Mouse (Mus musculus) lung, postnatal 36 days (tissue): ENCODE measurements around the gene Dennd5b.
"Not testable (repeated sequence)": the region's sequence is repeated elsewhere in the genome, so short reads cannot be mapped to it uniquely, and the experiment has no call there.

ENCODE experiments used
- DNase-seq: peaks from one replicate; pipeline ENCODE4 v3.0.0; 2022; ENCODE audit warnings: mixed read lengths

The Dennd5b gene

DNA sequence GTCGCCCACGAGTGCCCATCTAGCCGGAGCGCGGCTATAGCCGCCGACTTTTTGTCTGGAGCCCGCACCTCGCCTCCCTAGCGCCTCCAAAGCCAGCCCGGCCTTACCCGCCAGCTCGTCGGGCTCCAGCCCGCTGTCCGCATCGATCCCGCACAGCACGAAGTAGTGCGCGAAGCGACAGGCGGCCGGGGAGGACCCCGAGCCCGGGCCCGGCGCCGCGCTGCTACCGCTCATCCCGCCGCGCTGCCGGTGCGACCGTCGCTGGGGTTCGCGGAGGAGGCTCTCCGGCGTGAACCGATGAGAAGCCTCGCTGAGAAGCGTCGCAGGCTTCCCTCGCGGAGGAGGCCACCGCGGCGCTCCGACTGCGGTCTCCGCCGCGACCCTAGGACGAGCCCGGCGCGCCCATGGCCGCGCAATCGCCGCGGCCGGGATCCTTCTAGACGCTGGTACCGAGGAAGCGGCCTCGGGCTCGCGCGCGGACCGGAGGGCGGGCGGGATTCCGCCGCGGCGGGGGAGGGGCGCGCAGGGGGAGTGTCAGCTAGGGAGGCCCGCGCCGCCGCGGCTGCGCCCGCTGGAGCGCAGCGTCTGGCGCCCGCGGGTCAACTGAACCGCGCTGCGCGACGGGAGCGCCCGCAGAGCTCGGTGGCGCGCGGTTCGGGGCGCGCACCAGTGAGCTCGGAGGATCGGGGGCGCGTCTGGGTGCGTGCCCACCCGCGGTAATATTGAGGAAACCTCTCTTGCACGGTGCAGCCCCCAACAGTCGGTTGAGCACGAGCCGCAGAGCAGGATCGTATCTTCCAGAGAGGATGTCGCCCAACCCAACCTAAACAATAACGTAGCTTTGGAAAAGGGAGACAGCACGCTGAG lies at the start of gene Dennd5b:
Gene Dennd5b (minus strand): TSS at position 605 of the 867 bp plus-strand sequence.
- DNase-seq, result peak; percentile 85

DNA sequence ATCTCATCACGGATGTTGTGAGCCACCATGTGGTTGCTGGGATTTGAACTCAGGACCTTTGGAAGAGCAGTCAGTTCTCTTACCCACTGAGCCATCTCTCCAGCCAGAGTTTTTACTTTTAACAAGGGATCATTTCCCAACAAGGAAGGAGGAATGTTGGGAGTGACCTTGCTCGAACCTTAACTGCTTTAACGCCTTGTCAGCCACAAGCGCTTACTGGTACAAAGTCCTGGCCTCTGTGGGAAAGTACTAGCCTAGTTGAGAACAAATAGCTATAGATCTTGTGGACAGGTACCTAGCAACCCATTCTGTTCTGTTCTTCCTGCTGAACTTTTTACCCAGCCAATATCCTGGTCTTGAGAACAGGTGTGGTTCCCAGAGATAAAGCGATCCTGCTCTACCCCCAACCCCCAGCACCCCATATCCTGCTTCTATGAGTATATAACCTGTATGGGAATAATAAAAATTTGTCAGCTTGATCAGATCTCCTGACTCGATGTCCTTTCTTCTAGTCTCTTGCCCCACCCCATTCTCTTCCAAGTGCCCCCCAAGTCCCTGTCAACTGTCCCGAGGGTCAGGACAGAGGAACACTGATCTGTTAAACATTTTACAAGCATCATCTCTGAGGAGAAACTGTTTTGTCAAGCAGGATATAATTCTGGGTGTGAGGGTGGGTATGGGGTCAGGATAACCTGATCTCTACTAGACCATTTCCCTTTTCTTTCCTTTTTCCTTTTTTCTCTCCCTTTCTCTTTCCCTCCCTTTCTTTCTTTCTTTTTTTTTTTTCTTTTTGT lies 47.2 kb upstream of the Dennd5b start:
- peak; percentile 25 for DNase-seq

DNA sequence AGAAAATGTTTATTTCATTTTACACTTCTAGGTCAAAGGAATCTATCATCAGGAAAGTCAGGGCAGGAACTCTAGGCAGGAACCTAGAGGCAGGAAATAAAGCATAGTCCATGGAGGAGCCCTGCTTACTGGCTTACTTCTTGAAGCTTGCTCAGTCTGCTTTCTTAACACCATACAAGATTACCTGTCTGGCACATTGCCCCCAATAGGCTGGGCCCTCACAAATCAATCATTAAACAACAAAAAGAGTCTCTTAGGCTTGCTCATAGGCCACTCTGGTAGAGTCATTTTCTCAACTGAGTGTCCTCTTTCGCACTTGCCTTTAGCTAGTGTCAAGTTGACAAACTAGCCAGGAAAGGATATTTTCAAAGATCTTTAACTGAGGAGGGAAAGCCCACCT lies 43.7 kb upstream of the Dennd5b start:
- DNase-seq, result no peak

DNA sequence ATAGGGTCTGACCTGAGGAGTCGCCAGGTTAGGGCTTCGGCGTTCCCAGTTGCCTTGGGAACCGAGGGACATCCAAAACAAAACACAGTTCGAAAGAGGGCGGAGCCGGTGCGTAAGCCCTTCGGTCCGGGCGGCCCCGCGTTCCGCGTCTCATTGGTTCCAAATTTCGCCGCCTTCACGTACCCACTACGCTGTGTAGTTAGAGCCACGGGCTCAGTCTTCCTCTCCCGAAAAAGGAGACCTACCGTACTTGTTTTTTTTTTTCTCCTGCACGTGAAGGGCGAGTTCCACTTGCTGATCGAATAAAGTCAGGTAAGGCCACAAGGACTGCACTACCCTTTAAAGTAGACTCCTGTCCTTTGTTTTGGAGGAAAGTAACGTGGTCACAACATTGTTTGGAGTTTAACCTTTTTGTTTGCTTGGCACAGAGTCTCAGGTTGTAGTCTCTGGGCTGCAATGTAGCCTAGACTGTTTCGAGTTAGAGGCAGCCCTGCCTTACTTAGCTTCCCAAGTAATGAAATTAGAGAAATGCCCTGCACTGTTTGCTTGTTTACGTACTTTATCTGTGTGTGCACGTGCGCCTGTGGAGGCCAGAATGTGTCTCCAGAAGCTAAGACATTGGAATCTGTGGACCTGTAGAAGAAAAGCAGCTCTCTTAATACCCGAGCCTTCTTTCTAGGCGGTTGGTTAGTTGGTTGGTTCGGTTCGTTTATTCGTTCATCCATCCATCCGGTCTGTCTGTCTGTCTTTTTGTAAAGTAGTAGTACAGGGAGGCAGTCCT lies 40.1 kb upstream of the Dennd5b start:
- peak; percentile 92 for DNase-seq

DNA sequence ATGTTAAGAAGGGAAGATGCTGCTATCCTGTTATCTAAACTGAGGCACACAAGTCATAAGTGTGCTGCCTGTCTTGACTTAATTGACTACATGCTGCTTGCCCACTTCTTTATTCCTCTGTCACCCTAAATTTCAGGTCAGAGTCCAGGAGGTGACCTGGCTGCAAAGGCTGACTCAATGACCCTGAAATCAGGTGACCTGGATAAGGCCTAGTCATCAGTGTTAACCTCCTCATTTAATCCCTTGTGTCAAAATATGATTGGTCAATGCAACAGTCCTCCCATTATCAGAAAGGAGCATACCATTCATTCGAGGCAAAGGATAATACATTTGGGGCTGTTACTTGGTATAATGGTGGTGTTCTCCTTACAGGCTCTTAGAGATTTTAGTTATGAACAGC lies 38.0 kb upstream of the Dennd5b start, which contains the start of gene Etfbkmt:
Gene Etfbkmt (plus strand): TSS at position 379 of the 400 bp plus-strand sequence.
- no peak for DNase-seq

DNA sequence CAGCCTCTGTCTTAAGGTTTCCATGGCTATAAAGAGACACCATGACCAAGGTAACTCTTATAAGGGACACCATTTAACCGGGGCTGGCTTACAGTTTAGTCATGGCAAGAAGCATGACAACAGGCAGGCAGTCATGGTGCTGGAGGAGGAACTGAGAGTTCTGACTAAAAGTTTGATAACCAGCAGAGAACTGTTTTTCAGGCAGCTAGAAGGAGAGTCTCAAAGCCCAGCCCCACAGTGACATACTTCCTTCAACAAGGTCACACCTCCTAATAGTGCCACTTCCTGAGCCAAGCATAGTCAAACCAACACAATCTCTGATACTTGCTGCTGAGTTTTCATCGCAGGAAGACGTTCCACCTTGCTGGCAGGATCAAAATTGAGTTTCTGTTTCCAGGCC lies 37.5 kb upstream of the Dennd5b start:
- DNase-seq, result no peak

DNA sequence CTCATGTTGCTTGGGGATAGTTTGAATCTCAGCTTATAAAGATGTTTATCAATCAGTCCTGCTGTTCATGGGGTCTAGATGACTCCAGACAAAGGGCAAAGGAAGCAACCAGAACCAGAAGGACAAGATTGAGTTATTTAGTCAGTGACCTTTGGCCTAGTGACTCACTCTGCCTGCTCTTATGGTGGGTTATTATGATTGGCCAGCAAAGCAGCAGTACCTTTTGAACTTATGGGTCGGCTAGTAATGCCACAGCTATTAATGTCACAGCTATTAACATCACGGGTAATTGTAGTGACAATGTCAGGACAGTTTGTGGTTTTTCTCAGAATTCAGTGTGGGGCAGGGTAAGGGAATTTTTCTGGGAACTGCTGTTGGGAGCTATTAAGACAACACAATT lies 36.5 kb upstream of the Dennd5b start:
- DNase-seq, result no peak

DNA sequence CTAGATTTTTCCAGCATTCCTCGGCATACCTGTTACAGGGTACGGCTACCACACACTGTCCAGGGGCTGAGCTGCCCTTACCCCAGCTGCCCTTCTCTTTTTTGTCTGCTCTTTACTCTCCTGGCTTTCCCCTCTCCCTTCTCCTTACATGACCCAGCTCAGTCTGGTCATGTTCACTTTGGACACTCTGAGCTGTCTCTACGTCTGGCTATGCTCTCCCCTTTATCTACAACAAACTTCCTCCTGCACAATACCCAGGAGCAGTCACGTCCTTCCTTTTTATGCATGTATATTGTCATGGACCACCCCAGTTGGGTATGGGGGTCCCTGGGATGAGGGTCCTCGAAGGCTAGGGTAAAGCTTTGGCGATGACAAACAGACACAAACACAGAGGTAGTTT lies 34.2 kb upstream of the Dennd5b start:
- DNase-seq, result no peak

DNA sequence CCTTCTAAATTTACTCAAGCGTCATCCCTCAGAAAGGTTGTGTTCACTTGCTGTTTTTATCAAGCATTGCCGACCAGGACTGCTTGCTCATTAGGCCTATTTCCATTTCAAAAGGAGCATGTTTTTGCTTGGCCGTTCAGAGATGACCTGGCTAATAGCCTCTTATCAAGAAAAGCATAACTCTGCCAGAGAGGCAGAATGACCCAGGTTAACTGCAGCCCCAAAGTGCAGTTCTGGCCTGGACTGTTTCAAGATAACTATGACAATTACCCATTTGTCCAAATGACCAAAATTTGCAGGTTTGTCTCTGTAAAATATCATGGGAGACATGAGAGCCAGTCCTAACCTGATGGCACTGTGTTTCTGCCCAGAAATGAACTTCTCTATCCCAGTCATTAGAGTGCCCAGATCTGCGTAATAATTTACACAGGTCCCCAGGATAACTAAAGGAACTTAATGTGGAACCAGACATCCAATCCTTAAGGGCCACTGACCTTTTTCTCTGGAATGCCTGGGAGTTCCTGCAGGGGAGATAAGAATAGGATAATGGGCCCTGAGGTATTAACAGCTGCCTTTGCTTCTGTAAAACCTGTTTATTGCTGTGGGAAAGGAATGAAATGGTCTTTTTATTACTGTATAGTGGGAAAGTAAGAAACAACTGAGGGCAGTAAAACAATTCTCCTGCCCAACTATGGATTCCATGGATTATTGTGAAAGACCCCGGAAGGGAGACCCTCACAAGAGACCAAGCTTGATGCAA lies 33.1 kb upstream of the Dennd5b start:
- DNase-seq, result no peak

DNA sequence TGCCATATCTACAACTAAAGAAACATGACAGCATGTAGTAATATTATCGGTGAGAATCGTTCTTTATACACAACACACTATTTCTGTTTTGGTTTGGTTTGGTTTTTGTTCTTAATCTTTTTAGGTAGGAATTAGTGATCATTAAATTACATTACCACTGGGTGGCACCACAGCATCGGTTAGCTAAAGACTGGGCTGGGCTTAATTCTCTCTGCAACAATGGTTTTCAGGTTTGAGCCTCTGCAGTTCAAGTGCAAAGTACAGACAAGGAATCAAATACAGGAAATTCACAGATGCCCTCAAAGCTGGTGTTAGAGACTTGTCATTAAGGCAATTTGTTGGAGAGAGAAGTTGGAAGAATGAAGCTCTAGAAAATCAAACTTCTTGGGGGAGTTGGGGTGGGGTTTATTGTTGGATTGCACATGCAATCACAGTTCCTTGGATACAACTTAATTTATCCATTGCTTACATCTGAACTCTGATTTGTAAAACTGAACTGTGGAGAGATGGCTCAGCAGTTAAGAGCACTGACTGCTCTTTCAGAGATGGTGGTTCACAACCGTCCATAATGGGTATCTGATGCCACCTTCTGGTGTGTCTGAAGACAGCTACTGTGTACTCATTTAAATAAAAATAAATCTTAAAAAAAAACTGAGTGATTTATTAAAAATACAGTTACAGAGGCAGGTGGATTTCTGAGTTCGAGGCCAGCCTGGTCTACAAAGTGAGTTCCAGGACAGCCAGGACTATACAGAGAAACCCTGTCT lies 31.0 kb upstream of the Dennd5b start:
- DNase-seq, result peak; percentile 76

DNA sequence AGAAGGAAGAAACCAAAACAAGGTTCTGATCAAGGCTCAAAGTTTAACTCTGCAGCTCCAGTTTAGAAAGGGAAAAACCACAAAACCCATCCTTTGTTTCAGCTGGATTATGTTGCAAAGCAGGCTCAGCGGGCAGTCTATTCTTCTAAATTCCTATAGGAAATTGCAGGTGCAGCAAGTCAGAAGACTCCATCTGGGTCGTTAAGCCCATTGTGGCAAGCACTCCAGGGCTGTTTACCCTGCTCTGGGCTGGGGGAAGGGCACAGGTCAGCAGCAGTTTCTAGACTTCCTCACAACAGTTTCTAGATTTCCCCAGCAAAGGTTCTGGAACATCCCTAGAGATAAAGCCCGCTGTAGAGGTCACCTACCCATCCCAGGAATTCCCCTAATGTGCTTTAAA lies 29.6 kb upstream of the Dennd5b start:
- DNase-seq, result no peak

DNA sequence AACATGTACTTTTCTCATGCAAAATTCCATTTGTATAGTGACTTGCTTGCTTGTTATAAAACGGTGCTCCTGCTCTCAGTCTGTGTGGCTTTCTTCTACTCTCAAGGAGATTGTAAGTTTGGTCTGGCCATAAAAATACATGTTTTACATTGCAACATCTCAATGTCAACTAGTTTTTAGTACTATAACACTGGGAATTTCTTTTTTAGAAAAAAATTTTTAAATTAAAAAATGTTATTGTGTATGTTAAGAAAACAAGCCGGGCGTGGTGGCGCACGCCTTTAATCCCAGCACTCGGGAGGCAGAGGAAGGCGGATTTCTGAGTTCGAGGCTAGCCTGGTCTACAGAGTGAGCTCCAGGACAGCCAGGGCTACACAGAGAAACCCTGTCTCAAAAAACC lies 28.4 kb upstream of the Dennd5b start, which contains the start of gene Gm10203:
Gene Gm10203 (plus strand): TSS at position 301 of the 400 bp plus-strand sequence.
- not testable (repeated sequence) for DNase-seq

DNA sequence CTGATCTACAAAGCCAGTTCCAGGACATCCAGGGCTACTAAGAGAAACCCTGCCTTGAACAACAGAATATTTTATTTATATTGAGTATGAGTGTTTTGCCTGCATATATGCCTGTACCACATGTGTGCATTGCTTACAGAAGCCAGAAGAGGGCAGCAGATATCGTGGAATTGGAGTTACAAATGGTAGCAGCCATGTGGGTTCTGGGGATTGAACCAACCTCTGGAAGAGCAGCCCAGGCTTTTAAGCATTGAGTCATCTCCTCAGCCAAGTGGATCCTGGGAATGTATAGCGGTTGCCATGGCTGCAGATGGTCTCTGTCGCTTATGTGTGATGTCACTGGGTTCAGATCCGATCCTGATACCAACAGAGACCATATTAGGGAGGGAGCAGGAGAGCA lies 25.2 kb upstream of the Dennd5b start:
- DNase-seq, result peak; percentile 80

DNA sequence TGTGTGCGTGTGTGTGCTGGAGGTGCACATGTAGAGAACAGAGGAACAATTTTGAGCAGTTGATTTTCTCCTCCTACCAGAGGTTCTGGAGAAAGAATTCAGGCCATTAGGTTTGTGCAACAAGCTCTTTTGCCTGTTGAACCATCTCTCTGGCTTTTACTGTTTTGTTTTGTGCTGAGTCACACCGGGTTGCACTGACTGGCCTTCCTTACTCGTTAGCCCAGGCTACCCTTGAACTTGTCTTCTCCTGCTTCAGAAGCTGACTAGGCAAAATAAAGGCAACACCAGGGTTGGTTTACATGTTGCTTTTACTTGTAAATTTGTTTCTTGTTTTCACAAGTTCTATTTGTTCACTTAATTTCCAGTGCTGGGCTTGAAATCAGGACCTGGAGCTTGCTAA lies 21.6 kb upstream of the Dennd5b start:
- DNase-seq, result no peak

DNA sequence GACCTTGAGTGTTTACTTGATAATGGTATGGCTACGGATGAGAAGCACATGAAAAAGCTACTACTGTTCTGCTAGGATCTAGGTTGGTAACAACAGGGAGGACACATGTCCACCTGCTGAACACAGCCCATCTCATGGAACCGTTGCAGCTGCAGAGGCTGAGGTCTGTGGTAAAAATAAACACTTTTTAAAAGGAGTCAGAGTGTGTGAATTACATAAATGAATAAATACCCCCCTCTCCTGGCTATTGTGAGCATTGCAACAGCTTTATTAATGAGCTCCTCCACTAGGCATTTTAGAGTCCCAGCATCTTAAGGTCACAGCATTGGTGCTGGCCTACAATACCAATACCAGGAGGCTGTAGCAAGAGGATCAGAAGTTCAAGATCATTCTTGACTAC lies 18.4 kb upstream of the Dennd5b start:
- peak; percentile 94 for DNase-seq

DNA sequence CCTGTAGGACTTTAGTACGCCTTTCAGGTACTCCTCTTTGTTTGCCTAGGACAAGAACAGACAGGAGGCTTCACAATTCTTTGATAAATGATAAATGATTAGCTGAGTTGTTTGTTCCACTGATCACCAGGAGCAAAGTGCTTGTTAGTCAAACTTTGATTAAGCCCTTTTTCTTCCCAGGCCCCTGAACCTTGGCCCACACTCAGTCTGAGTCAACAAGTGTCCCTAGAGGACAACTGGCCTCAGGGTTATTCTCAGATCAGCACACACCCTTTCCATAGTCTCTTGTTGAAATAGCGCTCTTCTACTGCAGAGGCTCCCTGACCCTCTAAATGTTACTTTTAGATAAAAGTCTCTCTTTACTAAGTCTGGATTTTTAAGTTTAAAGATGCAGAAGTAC lies 17.5 kb upstream of the Dennd5b start:
- DNase-seq, result no peak

DNA sequence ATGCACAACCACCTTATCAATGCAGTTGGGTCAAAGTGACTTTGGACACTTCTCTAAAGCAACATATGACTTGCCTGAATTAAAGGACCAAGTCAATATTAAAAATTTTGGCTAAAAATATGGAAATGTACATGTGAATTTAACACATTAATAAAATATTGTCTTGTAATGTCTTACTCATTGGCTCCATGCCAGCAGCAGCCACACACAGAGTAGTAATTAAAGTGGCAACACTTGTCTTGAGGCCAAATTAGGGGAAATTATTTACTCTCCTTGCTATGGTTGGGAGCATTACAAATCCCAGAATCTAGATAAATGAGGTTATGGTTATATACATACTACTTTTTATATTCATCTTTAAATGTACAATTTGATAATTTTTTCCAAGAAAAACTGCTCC lies 15.5 kb upstream of the Dennd5b start:
- no peak for DNase-seq

DNA sequence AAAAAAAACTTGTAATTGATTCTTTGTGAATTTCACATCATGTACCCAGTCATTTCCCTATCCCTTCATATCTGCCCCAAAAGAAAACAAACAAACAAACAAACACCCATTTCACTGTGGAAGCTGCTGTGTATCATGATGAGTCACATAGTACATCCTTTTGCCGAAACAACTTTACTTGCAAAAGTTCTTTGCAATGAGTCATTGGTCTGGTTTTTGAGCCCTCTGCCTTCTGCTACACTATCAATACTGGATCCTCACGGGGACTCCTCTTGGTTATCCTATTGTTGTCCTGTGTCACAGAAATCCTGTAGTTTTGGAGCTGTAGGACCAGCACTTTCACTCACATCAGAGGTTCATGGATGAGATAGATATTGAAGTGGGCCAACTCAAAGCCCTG lies 7.4 kb upstream of the Dennd5b start:
- no peak for DNase-seq

DNA sequence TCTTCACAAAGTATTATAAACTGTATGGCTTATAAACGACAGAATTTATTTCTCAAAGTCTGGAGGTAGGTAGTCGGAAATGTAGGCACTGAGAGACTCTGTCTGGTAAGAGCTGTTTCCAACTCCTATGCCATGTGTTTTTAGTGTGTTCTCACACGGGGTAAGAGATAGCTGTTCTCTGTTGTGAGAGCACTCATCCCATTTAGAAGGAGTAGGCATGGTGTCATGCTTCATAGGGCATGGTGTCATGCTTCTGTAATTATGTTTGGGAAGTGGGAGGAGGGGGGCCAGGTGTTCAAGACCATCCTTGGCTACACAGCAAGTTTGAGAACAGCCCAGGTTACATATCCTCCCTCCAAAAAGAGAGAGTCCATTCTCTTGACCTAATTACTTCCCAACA lies 6.1 kb upstream of the Dennd5b start:
- DNase-seq, result no peak

DNA sequence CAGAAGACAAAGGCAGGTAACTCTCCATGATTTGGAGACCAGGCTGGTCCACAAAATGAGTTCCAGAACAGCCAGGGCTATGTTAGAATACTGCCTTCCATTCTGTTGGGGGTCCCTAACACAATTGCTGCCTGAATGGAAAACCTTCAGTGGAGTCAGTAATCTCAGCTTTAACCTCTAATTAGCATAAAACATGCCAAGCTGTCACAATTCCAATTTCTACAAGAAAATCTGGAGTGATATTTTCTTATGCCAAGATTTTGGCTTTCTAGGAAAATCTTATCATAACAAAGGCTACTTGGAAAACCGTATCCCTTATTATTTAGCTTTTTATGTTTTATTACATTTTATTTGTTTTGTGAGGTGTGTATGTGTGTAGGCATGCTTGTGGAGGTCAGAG lies 2.0 kb upstream of the Dennd5b start:
- no peak for DNase-seq

DNA sequence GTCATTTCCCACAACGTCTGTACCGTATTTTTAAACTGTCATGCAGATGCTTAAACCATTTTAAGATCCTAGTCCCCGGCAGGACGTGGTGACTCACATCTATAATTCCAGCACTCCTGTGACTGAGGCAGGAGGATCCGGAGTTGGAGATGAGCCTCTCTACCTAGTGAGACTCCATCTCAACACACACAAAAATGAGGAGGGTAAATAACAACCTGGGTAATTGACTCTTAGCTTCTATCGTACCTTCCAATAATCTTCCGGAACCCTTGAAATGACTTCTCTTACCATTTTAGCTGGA lies 413 bp upstream of the Dennd5b start:
- no peak for DNase-seq
